Mouse (Mus musculus) megakaryocyte, embryonic 14.5 days (primary cell): ENCODE measurements around the gene Igsf9.

Source experiments
- FLI1 ChIP-seq: IDR thresholded peaks from 2 replicates; pipeline ENCODE4 v1.6.1; 2012; ENCODE audit warnings: low read length, inconsistent platforms, mixed read lengths
- GATA1 ChIP-seq: IDR thresholded peaks from 3 replicates; pipeline ENCODE4 v1.6.1; 2012; ENCODE audit warnings: mixed read lengths, low read length, inconsistent platforms, borderline replicate concordance

DNA sequence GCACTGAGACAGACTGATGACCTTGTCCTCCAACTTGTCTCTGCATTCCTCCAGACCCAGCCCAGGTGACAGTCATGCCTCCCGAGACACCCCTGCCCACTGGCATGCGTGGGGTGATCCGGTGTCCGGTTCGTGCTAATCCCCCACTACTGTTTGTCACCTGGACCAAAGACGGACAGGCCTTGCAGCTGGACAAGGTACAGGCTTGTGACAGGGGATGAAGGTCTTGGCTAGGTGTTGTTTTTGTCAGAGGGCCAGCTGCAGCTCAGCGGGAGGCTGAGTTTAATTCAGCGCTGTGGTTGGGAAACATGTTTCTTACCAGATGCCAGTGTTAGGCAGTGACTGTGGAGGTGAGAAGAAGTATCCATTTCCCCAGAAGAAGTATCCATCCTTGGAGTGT lies 10.5 kb downstream of the Igsf9 start:
- TF ChIP-seq GATA1 (no peak), FLI1 (no peak)
